Mouse (Mus musculus) thymus, postnatal 0 days (tissue): Measurements from ENCODE around the gene Copz2. TPM values are rescaled to one million over a fixed set of nuclear protein-coding genes. Genes with fewer than 3 reads are reported as not detected.

Source experiments
- DNase-seq: peaks from one replicate; pipeline ENCODE4 v3.0.0-alpha.2; 2015; ENCODE audit warnings: low spot score
- microRNA counts: library from miRNA; unstranded; fragments of <30 nt; microRNA quantifications from one replicate; lab custom pipeline; 2015
- microRNA-seq: library from miRNA; unstranded; fragments of <30 nt; microRNA quantifications from one replicate; pipeline ENCODE4, GENCODE M21; 2016; ENCODE audit warnings: borderline number of aligned reads
- polyA plus RNA-seq: library from polyadenylated mRNA; unstranded; fragments of >200 nt; fragmentation: Nextera tagmentation; extraction: Ambion mirVana; gene quantifications from 2 replicates; pipeline ENCODE4 v1.2.1, GENCODE M21; 2015

Gene Copz2
- polyA plus RNA-seq, 1 experiment from 2014 or later, result 55.8 TPM

DNA sequence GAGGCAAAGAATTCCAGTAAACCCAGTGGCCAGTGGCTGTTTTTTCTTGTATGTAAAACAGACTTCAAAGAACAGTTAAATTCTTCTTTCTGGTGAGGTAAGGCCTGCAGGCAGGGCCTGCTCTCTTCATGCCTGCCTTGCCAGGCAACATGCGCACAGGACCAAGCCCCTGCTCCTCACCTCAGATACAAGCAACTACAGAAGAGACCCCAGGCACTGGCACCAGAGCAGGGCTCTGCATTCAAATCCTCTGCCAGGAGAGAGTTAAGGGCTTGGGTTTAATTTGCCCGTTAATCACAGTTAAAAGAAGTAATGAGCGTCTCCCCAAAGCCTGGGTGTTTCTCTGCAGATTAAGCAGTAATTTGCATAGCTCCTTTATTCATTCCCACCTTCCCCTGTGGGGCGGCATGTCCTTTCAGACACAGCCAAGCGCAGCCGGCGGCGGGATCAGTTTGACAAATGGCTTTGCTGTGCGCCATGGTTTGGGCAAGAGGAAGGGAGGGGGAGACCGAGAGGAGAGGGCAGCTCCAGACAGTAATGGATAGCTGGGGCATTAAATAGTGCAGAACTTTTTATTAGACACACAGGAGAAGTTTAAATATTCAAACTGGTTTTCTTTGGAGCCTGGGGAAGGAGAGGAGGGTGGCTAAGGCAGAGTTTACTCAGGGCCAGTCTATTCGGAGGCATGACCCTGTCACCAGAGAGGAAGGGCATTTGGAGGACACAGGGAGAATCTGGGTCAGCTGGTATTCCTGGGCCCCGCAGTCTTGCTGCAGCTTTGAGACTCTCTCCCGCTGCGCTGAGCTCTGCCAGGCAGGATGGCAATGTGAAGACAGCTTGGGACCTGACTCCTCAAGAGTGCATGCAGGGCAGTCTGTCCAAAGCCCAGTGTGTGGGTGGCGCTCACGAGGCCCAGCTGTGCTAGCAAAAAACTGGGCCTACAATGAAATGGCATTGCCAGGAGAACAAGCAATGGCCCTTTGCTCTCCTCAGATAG, 53.3 kb downstream of the Copz2 start:
- no peak for DNase-seq

- DNase-seq, result no peak
Measured at GRCm38 (mm10) chr11:96906431-96907161, 56.9 kb downstream of the Copz2 start.

DNA sequence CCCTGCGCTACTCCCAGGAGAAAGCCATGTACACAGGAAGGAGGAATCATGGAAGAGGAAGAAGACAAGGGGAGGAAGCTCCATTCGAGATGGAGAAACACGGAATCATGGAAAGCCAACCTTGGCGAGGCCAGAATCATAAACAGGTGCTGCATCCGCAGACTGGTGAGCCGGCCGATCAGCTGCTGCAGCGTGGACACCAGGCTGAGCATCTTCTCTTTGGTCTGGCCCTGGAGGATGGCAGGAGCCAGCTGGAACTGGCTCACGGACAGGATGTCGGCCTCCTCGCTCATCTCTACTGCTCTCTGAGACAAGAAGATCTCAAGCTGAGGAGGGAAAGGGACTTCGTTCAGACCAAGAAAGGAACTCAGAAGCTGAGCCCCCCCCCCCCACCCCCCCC, 58.9 kb downstream of the Copz2 start:
- no peak for DNase-seq

GRCm38 (mm10) chr11:96910003-96910402, 60.3 kb downstream of the Copz2 start:
- DNase-seq, result peak; percentile 82

MicroRNA genes within 50 kb of the gene (microRNA counts, 519-probe panel; counts per million panel counts)
- microRNA mmu-miR-152 (lab: Ali Mortazavi, UCI), result 6,246 counts per million, percentile 90 among the panel's probes with 10 or more counts

Small RNA genes lying within 50 kb of the gene (microRNA-seq; reads per million reads assigned to microRNA genes)
- 221 reads per million, percentile 55 among the genes with 10 or more reads in this experiment for gene Mir152

Other genes with a start within 250 kb of the Copz2 start
- 16.0 and 18.6 TPM in 2 replicates for gene Snx11, start 72.3 kb upstream of the Copz2 start, polyA plus RNA-seq
- gene Cbx1, start 60.7 kb upstream of the Copz2 start, polyA plus RNA-seq, result 129 and 132 TPM in 2 replicates
- 34.9 and 40.6 TPM in 2 replicates for gene Nfe2l1, start 19.9 kb upstream of the Copz2 start, polyA plus RNA-seq
- gene Cdk5rap3, start 66.6 kb downstream of the Copz2 start, polyA plus RNA-seq, result 105 and 116 TPM in 2 replicates
- 1.0 and 1.5 TPM in 2 replicates for gene Prr15l, start 78.2 kb downstream of the Copz2 start, polyA plus RNA-seq
- 39.0 and 39.5 TPM in 2 replicates for gene Pnpo, start 94.1 kb downstream of the Copz2 start, polyA plus RNA-seq
- gene Sp2, start 133.1 kb downstream of the Copz2 start, polyA plus RNA-seq, result 19.2 and 21.9 TPM in 2 replicates
- 1.7 TPM in 2 replicates for gene Sp6, start 163.5 kb downstream of the Copz2 start, polyA plus RNA-seq
- gene Scrn2, start 180.1 kb downstream of the Copz2 start, polyA plus RNA-seq, result 23.1 and 25.8 TPM in 2 replicates
- gene Lrrc46, start 191.5 kb downstream of the Copz2 start, polyA plus RNA-seq, result 0.83 and 0.86 TPM in 2 replicates
- gene Mrpl10, start 191.7 kb downstream of the Copz2 start, polyA plus RNA-seq, result 72.4 and 72.8 TPM in 2 replicates
- 9.9 and 11.6 TPM in 2 replicates for gene Osbpl7, start 200.8 kb downstream of the Copz2 start, polyA plus RNA-seq